Mouse (Mus musculus) MEL (cell line): ENCODE data around the gene Cnot3. TPM values are rescaled to one million over a fixed set of nuclear protein-coding genes. Genes with fewer than 3 reads are reported as not detected.

ENCODE experiments used
- DNase-seq: peaks from one replicate; pipeline ENCODE4 v3.0.0; 2011; ENCODE audit warnings: low read depth, low spot score
- H3K27ac ChIP-seq: 2 replicates; pipeline ENCODE4 v1.5.1; 2012; ENCODE audit warnings: low read depth, mild to moderate bottlenecking, control low read depth, low read length, moderate library complexity; ENCODE audit not compliant: control insufficient read depth
- H3K27me3 ChIP-seq, 2 experiments: fragments of 150-350 bp in 1 of 2; sonication (generic) in 1 of 2; 2 replicates each; pipeline ENCODE4 v1.6.1; 2012; ENCODE audit warnings: low read length in 2 of 2, mild to moderate bottlenecking in 2 of 2, improper control_type of control experiment in 1 of 2, moderate library complexity in 1 of 2; ENCODE audit not compliant: insufficient read depth in 2 of 2, control insufficient read depth in 1 of 2
- H3K36me3 ChIP-seq, 2 experiments: 2 replicates each; pipeline ENCODE4 v1.6.1; 2012 to 2014; ENCODE audit warnings: low read length in 2 of 2, improper control_type of control experiment in 1 of 2, inconsistent platforms in 1 of 2, mild to moderate bottlenecking in 1 of 2; ENCODE audit not compliant: insufficient read depth in 2 of 2, control insufficient read depth in 1 of 2
- H3K4me1 ChIP-seq, 2 experiments: fragments of 150-350 bp in 1 of 2; sonication (generic) in 1 of 2; 2 replicates each; pipeline ENCODE4 v1.6.1; 2012; ENCODE audit warnings: low read length in 2 of 2, improper control_type of control experiment in 1 of 2, mild to moderate bottlenecking in 1 of 2; ENCODE audit not compliant: insufficient read depth in 2 of 2, control insufficient read depth in 1 of 2
- H3K4me3 ChIP-seq, 2 experiments: fragments of 150-350 bp in 1 of 2; sonication (generic) in 1 of 2; 2 replicates each; pipeline ENCODE4 v1.5.1; 2012; ENCODE audit warnings: low read depth in 2 of 2, low read length in 2 of 2, mild to moderate bottlenecking in 2 of 2, moderate library complexity in 2 of 2, control low read depth in 1 of 2, improper control_type of control experiment in 1 of 2; ENCODE audit not compliant: control insufficient read depth in 1 of 2, insufficient read depth in 1 of 2
- H3K79me2 ChIP-seq: 2 replicates; pipeline ENCODE4 v1.6.1; 2012; ENCODE audit warnings: mild to moderate bottlenecking, low read length, moderate library complexity; ENCODE audit not compliant: control insufficient read depth, poor library complexity, insufficient read depth
- H3K9ac ChIP-seq: 2 replicates; pipeline ENCODE4 v1.6.1; 2012; ENCODE audit warnings: low read depth, mild to moderate bottlenecking, control low read depth, low read length, moderate library complexity; ENCODE audit not compliant: control insufficient read depth, poor library complexity, severe bottlenecking
- H3K9me3 ChIP-seq: fragments of 150-350 bp; sonication (generic); replicated peaks from 2 replicates; pipeline ENCODE4 v1.6.1; 2012; ENCODE audit warnings: mild to moderate bottlenecking, low read length, improper control_type of control experiment, moderate library complexity; ENCODE audit not compliant: insufficient read depth
- BHLHE40 ChIP-seq: IDR thresholded peaks from 2 replicates; pipeline ENCODE4 v1.6.1; 2012; ENCODE audit warnings: low read depth, mild to moderate bottlenecking, inconsistent platforms, low read length, improper control_type of control experiment, borderline replicate concordance
- CHD2 ChIP-seq: IDR thresholded peaks from 2 replicates; pipeline ENCODE4 v1.6.1; 2011; ENCODE audit warnings: low read length, improper control_type of control experiment
- CTCF ChIP-seq, 3 experiments: IDR thresholded peaks in 2 of 3; conservative IDR thresholded peaks in 1 of 3; 2 replicates each; pipeline ENCODE4 v1.5.1; 2011 to 2012; ENCODE audit warnings: low read length in 3 of 3, low read depth in 2 of 3, mild to moderate bottlenecking in 2 of 3, improper control_type of control experiment in 1 of 3, inconsistent platforms in 1 of 3, mixed read lengths in 1 of 3, moderate library complexity in 1 of 3; ENCODE audit not compliant: control insufficient read depth in 1 of 3, insufficient read depth in 1 of 3, poor library complexity in 1 of 3, severe bottlenecking in 1 of 3
- E2F4 ChIP-seq: IDR thresholded peaks from 2 replicates; pipeline ENCODE4 v1.6.1; 2011; ENCODE audit warnings: low read depth, low read length, improper control_type of control experiment, borderline replicate concordance
- ELF1 ChIP-seq: IDR thresholded peaks from 2 replicates; pipeline ENCODE4 v1.6.1; 2014; ENCODE audit warnings: low read depth, mild to moderate bottlenecking, inconsistent platforms, low read length, improper control_type of control experiment, moderate library complexity
- EP300 ChIP-seq, 2 experiments: IDR thresholded peaks; 2 replicates each; pipeline ENCODE4 v1.6.1; 2011; ENCODE audit warnings: improper control_type of control experiment in 2 of 2, low read length in 2 of 2, low read depth in 1 of 2, mild to moderate bottlenecking in 1 of 2
- GABPA ChIP-seq: IDR thresholded peaks from 2 replicates; pipeline ENCODE4 v1.6.1; 2012; ENCODE audit warnings: low read depth, mild to moderate bottlenecking, inconsistent platforms, low read length, improper control_type of control experiment, moderate library complexity
- GATA1 ChIP-seq: IDR thresholded peaks from 2 replicates; pipeline ENCODE4 v1.6.1; 2011; ENCODE audit warnings: low read depth, low read length, improper control_type of control experiment
- HCFC1 ChIP-seq: IDR thresholded peaks from 2 replicates; pipeline ENCODE4 v1.6.1; 2012; ENCODE audit warnings: low read depth, mild to moderate bottlenecking, inconsistent platforms, low read length, improper control_type of control experiment, moderate library complexity
- JUND ChIP-seq: IDR thresholded peaks from 2 replicates; pipeline ENCODE4 v1.6.1; 2011; ENCODE audit warnings: low read depth, mild to moderate bottlenecking, improper control_type of control experiment, low read length
- KAT2A ChIP-seq: conservative IDR thresholded peaks from 2 replicates; pipeline ENCODE4 v1.6.1; 2012; ENCODE audit warnings: low read depth, low read length, improper control_type of control experiment, inconsistent platforms
- MAFK ChIP-seq: IDR thresholded peaks from 2 replicates; pipeline ENCODE4 v1.6.1; 2011; ENCODE audit warnings: low read depth, mild to moderate bottlenecking, low read length, improper control_type of control experiment, borderline replicate concordance
- MAX ChIP-seq: IDR thresholded peaks from 2 replicates; pipeline ENCODE4 v1.6.1; 2011; ENCODE audit warnings: low read length, improper control_type of control experiment
- MAZ ChIP-seq: IDR thresholded peaks from 2 replicates; pipeline ENCODE4 v1.6.1; 2012; ENCODE audit warnings: low read depth, mild to moderate bottlenecking, inconsistent platforms, low read length, improper control_type of control experiment
- MEF2A ChIP-seq: IDR thresholded peaks from 2 replicates; pipeline ENCODE4 v1.6.1; 2014; ENCODE audit warnings: low read depth, mild to moderate bottlenecking, inconsistent platforms, low read length, improper control_type of control experiment; ENCODE audit not compliant: poor library complexity, insufficient replicate concordance, severe bottlenecking; ENCODE audit errors: extremely low read depth
- MXI1 ChIP-seq: IDR thresholded peaks from 2 replicates; pipeline ENCODE4 v1.6.1; 2011; ENCODE audit warnings: mild to moderate bottlenecking, low read depth, low read length, improper control_type of control experiment
- MYC ChIP-seq: IDR thresholded peaks from 2 replicates; pipeline ENCODE4 v1.6.1; 2011; ENCODE audit warnings: low read depth, mild to moderate bottlenecking, low read length, improper control_type of control experiment, moderate library complexity
- NELFE ChIP-seq: IDR thresholded peaks from 2 replicates; pipeline ENCODE4 v1.6.1; 2011; ENCODE audit warnings: low read depth, low read length, improper control_type of control experiment
- NRF1 ChIP-seq: IDR thresholded peaks from 2 replicates; pipeline ENCODE4 v1.6.1; 2014; ENCODE audit warnings: low read depth, mild to moderate bottlenecking, inconsistent platforms, low read length, improper control_type of control experiment, moderate library complexity; ENCODE audit not compliant: poor library complexity, insufficient read depth, severe bottlenecking
- POLR2A ChIP-seq, 2 experiments: IDR thresholded peaks; 2 replicates each; pipeline ENCODE4 v1.6.1; 2011 to 2012; ENCODE audit warnings: low read length in 2 of 2, mild to moderate bottlenecking in 2 of 2, control low read depth in 1 of 2, improper control_type of control experiment in 1 of 2, low read depth in 1 of 2, moderate library complexity in 1 of 2; ENCODE audit not compliant: control insufficient read depth in 1 of 2, insufficient read depth in 1 of 2, poor library complexity in 1 of 2
- POLR2AphosphoS2 ChIP-seq: IDR thresholded peaks from 2 replicates; pipeline ENCODE4 v1.6.1; 2011; ENCODE audit warnings: low read length, improper control_type of control experiment
- POLR2AphosphoS5 ChIP-seq: IDR thresholded peaks from 2 replicates; pipeline ENCODE4 v1.6.1; 2012; ENCODE audit warnings: low read depth, borderline replicate concordance, mild to moderate bottlenecking, inconsistent platforms, low read length, moderate library complexity, mixed read lengths
- RAD21 ChIP-seq: IDR thresholded peaks from 2 replicates; pipeline ENCODE4 v1.6.1; 2011; ENCODE audit warnings: mild to moderate bottlenecking, low read depth, low read length, improper control_type of control experiment
- RCOR1 ChIP-seq: IDR thresholded peaks from 2 replicates; pipeline ENCODE4 v1.6.1; 2012; ENCODE audit warnings: low read depth, mild to moderate bottlenecking, inconsistent platforms, low read length, improper control_type of control experiment
- SMC3 ChIP-seq: IDR thresholded peaks from 2 replicates; pipeline ENCODE4 v1.6.1; 2011; ENCODE audit warnings: low read depth, low read length, improper control_type of control experiment
- TAL1 ChIP-seq: IDR thresholded peaks from 2 replicates; pipeline ENCODE4 v1.6.1; 2012; ENCODE audit warnings: mild to moderate bottlenecking, inconsistent platforms, low read length, moderate library complexity, mixed read lengths
- TBP ChIP-seq: IDR thresholded peaks from 2 replicates; pipeline ENCODE4 v1.8.0; 2011; ENCODE audit warnings: low read depth, low read length, improper control_type of control experiment
- TCF12 ChIP-seq: IDR thresholded peaks from 2 replicates; pipeline ENCODE4 v1.6.1; 2014; ENCODE audit warnings: low read depth, mild to moderate bottlenecking, inconsistent platforms, low read length, improper control_type of control experiment, moderate library complexity
- UBTF ChIP-seq: IDR thresholded peaks from 2 replicates; pipeline ENCODE4 v1.6.1; 2012; ENCODE audit warnings: low read depth, mild to moderate bottlenecking, inconsistent platforms, low read length, improper control_type of control experiment, moderate library complexity, borderline replicate concordance; ENCODE audit not compliant: insufficient read depth
- USF1 ChIP-seq: IDR thresholded peaks from 2 replicates; pipeline ENCODE4 v1.6.1; 2014; ENCODE audit warnings: low read depth, mild to moderate bottlenecking, inconsistent platforms, low read length, improper control_type of control experiment, moderate library complexity
- USF2 ChIP-seq, 2 experiments: IDR thresholded peaks; 2 replicates each; pipeline ENCODE4 v1.6.1; 2011 to 2012; ENCODE audit warnings: improper control_type of control experiment in 2 of 2, low read length in 2 of 2, borderline replicate concordance in 1 of 2, inconsistent platforms in 1 of 2, low read depth in 1 of 2, mild to moderate bottlenecking in 1 of 2; ENCODE audit not compliant: insufficient read depth in 1 of 2
- ZKSCAN1 ChIP-seq: IDR thresholded peaks from 2 replicates; pipeline ENCODE4 v1.6.1; 2012; ENCODE audit warnings: low read depth, mild to moderate bottlenecking, inconsistent platforms, low read length, improper control_type of control experiment, moderate library complexity
- ZMIZ1 ChIP-seq: IDR thresholded peaks from 2 replicates; pipeline ENCODE4 v1.6.1; 2012; ENCODE audit warnings: low read depth, mild to moderate bottlenecking, inconsistent platforms, low read length, improper control_type of control experiment, moderate library complexity
- ZNF384 ChIP-seq: IDR thresholded peaks from 2 replicates; pipeline ENCODE4 v1.6.1; 2012; ENCODE audit warnings: low read depth, mild to moderate bottlenecking, inconsistent platforms, low read length, improper control_type of control experiment
- polyA plus RNA-seq, 2 experiments: library from polyadenylated mRNA; stranded (reverse) in 1 of 2; unstranded in 1 of 2; fragments of >175 nt in 1 of 2; fragments of >200 nt in 1 of 2; gene quantifications; 2 replicates each; pipeline versions ENCODE4 v1.2.1 to v1.2.4; 2012; ENCODE audit warnings: low replicate concordance in 2 of 2, low read depth in 1 of 2; ENCODE audit not compliant: insufficient read length in 2 of 2, insufficient read depth in 1 of 2, missing spikeins in 1 of 2
- total RNA-seq: library from RNA; depleted of rRNA; stranded (reverse); fragments of 300-350 nt; gene quantifications from 2 replicates; pipeline ENCODE4 v1.2.3, GENCODE M21; 2012; rRNA removed

Gene Cnot3
- 16.9 and 17.4 TPM in 2 replicates for total RNA-seq
- 100 to 1,000 TPM in 1 of 2 experiments, 10 to 100 TPM in 1; 86.6 to 118 TPM for polyA plus RNA-seq

- peak within 1 kb of the TSS; percentile 100 for H3K27ac ChIP-seq
- peaks cover 39% of the 10 kb centered on the region for H3K79me2 ChIP-seq
- peaks cover 3 to 36% of the 10 kb centered on the region in 2 experiments for H3K4me1 ChIP-seq
- peaks cover 1 to 37% of the 10 kb centered on the region in 2 experiments; a peak in 3 of 4 replicates for H3K36me3 ChIP-seq
- H3K9ac ChIP-seq, result peak within 1 kb of the TSS; percentile 93
- H3K27me3 ChIP-seq, result no peaks in the 10 kb centered on the region
- no peaks in the 10 kb centered on the region for H3K9me3 ChIP-seq
- DNase-seq, result peak; percentile 100
- peak within 1 kb of the TSS; percentile 79 to 89 for H3K4me3 ChIP-seq
- TF ChIP-seq TBP (peak; percentile 38; the same call in 1 of the 2 replicates), POLR2A (IDR thresholded peaks at IDR 0.05; ENCODE audit: control insufficient read depth in 1 of 2, insufficient read depth in 1 of 2, low read depth in 1 of 2, low read length in 2 of 2, poor library complexity in 1 of 2) (peak; percentile 36 to 76; a peak in 3 of 4 replicates), CTCF (IDR thresholded peaks at IDR 0.05 in 2 of 3, conservative IDR thresholded peaks at IDR 0.05 in 1 of 3; ENCODE audit: control insufficient read depth in 1 of 3, insufficient read depth in 1 of 3, low read depth in 2 of 3, low read length in 3 of 3, poor library complexity in 1 of 3, severe bottlenecking in 1 of 3) (no peak), USF2 (IDR thresholded peaks at IDR 0.05; ENCODE audit: borderline replicate concordance in 1 of 2, insufficient read depth in 1 of 2, low read depth in 1 of 2, low read length in 2 of 2) (no peak), MEF2A (no peak), TCF12 (peak; percentile 37; the same call in 1 of the 2 replicates), POLR2AphosphoS2 (no peak; the same call in 1 of the 2 replicates), UBTF (no peak), SMC3 (no peak), KAT2A (0 out of 2 replicates have a peak, but pooled peaks have one; percentile 52), RAD21 (no peak), RCOR1 (no peak), USF1 (no peak), ZKSCAN1 (no peak), ELF1 (peak; percentile 90), NRF1 (peak; percentile 38; the same call in 1 of the 2 replicates), MAFK (no peak), GABPA (no peak), CHD2 (peak; percentile 92), ZNF384 (no peak; the same call in 1 of the 2 replicates), TAL1 (no peak), BHLHE40 (no peak), ZMIZ1 (peak; percentile 34; the same call in 1 of the 2 replicates), MAX (no peak), GATA1 (no peak; the same call in 1 of the 2 replicates), POLR2AphosphoS5 (no peak), MYC (no peak), MXI1 (peak; percentile 8), HCFC1 (peak; percentile 75), NELFE (peak; percentile 72), E2F4 (no peak), MAZ (peak; percentile 63; the same call in 1 of the 2 replicates), EP300 (IDR thresholded peaks at IDR 0.05; ENCODE audit: low read depth in 1 of 2, low read length in 2 of 2) (peak in 1 of 2 experiments; percentile 18; a peak in 1 of 4 replicates), JUND (no peak)
These were observed at the start of gene Cnot3 for GRCm38 (mm10) chr7:3644672-3645487. Gene Cnot3 (plus strand): TSS chr7:3645268.
